Mouse (Mus musculus) heart, adult 8-10 months (tissue): Measurements from ENCODE around the gene Jmjd1c. TPM values are rescaled to one million over a fixed set of nuclear protein-coding genes. Genes with fewer than 3 reads are reported as not detected.

Experiments
- DNase-seq: peaks from one replicate; pipeline ENCODE4 v3.0.0; 2022; ENCODE audit warnings: low spot score
- total RNA-seq, 4 experiments: library from RNA; stranded (reverse); gene quantifications; 2 replicates each; pipeline ENCODE4 v1.2.4; 2022

Jmjd1c gene
- total RNA-seq, 4 experiments from 2014 or later: 35.9 to 38.7 (median 37.9) TPM

- DNase-seq: no peak
These were observed 31.2 kb downstream of the Jmjd1c start for GRCm38 (mm10) chr10:67126859-67127758.

GRCm38 (mm10) chr10:67129531-67129930 is 33.6 kb downstream of the Jmjd1c start:
- no peak for DNase-seq

GRCm38 (mm10) chr10:67131709-67132108 is 35.8 kb downstream of the Jmjd1c start:
- DNase-seq: no peak

GRCm38 (mm10) chr10:67134322-67134721 is 38.4 kb downstream of the Jmjd1c start:
- DNase-seq: no peak

GRCm38 (mm10) chr10:67137437-67137836 is 41.5 kb downstream of the Jmjd1c start:
- DNase-seq: no peak

GRCm38 (mm10) chr10:67143661-67144060 is 47.7 kb downstream of the Jmjd1c start:
- DNase-seq: no peak

- DNase-seq: no peak
These were observed 48.3 kb downstream of the Jmjd1c start for GRCm38 (mm10) chr10:67144269-67144668.

GRCm38 (mm10) chr10:67145623-67146022 is 49.7 kb downstream of the Jmjd1c start:
- no peak for DNase-seq

- DNase-seq: no peak
These were observed 55.8 kb downstream of the Jmjd1c start for GRCm38 (mm10) chr10:67151766-67152165.

GRCm38 (mm10) chr10:67154647-67155046 is 58.7 kb downstream of the Jmjd1c start:
- DNase-seq: no peak

- DNase-seq: no peak
These were observed 78.1 kb downstream of the Jmjd1c start for GRCm38 (mm10) chr10:67174049-67174448.

GRCm38 (mm10) chr10:67176031-67176430 is 80.1 kb downstream of the Jmjd1c start:
- no peak for DNase-seq

- no peak for DNase-seq
These were observed 81.0 kb downstream of the Jmjd1c start for GRCm38 (mm10) chr10:67176932-67177331.

GRCm38 (mm10) chr10:67177410-67177809 is 81.5 kb downstream of the Jmjd1c start:
- no peak for DNase-seq

GRCm38 (mm10) chr10:67180021-67180420 is 84.1 kb downstream of the Jmjd1c start:
- DNase-seq: no peak

GRCm38 (mm10) chr10:67180799-67181198 is 84.9 kb downstream of the Jmjd1c start:
- no peak for DNase-seq

- no peak for DNase-seq
These were observed 86.7 kb downstream of the Jmjd1c start for GRCm38 (mm10) chr10:67182651-67183050.

- no peak for DNase-seq
These were observed 87.2 kb downstream of the Jmjd1c start for GRCm38 (mm10) chr10:67183086-67183485.

- no peak for DNase-seq
These were observed 88.6 kb downstream of the Jmjd1c start for GRCm38 (mm10) chr10:67184441-67185070.

GRCm38 (mm10) chr10:67185491-67186081 is 89.7 kb downstream of the Jmjd1c start:
- peak; percentile 92 for DNase-seq

GRCm38 (mm10) chr10:67186489-67186888 is 90.6 kb downstream of the Jmjd1c start:
- no peak for DNase-seq

- peak; percentile 55 for DNase-seq
These were observed 91.1 kb downstream of the Jmjd1c start for GRCm38 (mm10) chr10:67187001-67187453.
